Mouse (Mus musculus) thymus, postnatal 36 days (tissue): ENCODE results near the gene Aldh9a1.
"Not testable (repeated sequence)": the region's sequence is repeated elsewhere in the genome, so short reads cannot be mapped to it uniquely, and the experiment has no call there.

Experiments
- DNase-seq, 2 experiments: peaks; one replicate each; pipeline ENCODE4 v3.0.0; 2022; ENCODE audit warnings: mixed read lengths in 2 of 2

Aldh9a1 gene

GRCm38 (mm10) chr1:167349815-167350596 lies at the start of gene Aldh9a1:
Gene Aldh9a1 (plus strand): TSS chr1:167349991.
- DNase-seq, result peak; percentile 81 to 82

DNA sequence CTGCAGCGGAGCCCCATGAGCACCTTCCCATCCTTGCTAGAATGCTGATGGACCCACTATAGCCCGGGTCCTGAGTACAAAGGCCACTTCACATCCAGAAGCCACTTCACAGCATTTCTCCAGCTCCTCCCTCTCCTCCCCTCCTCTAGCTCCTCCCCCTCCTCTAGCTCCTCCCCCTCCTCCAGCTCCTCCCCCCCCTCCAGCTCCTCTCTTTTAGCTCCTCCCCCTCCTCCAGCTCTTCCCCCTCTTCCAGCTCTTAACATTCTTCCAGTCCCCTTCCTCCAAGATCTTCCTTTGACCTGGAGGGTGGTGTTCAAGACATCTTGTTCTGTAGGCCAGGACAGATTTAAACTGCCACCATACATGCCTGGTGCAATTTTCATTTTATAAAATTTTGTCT lies 49.7 kb upstream of the Aldh9a1 start:
- no peak for DNase-seq

DNA sequence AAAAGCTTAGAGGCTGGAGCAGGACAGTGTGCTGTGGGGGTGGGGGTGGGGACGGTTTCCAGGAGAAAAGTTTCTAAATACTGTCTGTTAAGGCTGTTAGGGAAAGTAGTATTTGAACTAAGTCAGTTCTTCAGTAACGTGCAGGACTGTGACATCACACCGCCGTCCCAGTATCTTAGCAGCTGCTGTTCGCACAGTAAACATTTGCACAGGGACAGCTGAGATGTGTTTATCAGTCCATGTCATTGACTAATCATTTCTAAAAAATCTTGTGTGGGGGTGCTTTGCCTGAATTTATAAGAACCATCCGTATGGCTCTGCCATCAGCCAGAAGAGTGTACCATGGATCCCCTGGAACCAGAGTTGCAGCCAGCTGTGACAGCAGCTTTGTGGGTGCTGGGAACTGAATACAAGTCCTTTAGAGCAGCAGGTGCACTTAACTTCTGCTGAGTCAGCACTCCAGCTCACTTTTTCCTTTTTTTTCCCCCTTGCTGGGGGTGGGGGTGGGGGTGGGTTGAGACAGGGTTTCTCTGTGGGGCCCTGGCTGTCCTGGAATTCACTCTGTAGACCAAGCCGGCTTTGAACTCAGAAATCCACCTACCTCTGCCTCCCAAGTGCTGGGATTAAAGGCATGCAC lies 44.2 kb upstream of the Aldh9a1 start:
- DNase-seq, result no peak

- peak; percentile 77 for DNase-seq
Measured at GRCm38 (mm10) chr1:167306451-167307240, 43.1 kb upstream of the Aldh9a1 start.

DNA sequence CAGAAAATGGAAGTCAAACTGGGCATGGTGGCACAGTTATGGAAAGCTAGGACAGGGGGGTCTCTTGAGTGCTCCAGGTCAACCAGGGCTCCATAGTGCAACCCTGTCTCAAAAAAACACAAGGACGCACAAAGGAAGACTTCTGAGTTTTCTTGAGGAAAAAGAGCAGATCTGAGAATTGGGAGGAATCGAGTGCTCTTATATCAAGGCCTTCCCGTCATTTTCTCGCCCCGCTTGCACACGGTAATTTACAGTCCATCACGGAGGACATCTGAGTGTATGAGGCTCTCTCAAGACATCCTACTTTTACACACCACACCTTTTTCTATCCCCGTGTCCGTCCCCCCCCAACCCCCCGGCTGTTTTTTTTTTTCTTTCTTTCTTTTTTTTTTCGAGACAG lies 42.1 kb upstream of the Aldh9a1 start:
- no peak for DNase-seq

DNA sequence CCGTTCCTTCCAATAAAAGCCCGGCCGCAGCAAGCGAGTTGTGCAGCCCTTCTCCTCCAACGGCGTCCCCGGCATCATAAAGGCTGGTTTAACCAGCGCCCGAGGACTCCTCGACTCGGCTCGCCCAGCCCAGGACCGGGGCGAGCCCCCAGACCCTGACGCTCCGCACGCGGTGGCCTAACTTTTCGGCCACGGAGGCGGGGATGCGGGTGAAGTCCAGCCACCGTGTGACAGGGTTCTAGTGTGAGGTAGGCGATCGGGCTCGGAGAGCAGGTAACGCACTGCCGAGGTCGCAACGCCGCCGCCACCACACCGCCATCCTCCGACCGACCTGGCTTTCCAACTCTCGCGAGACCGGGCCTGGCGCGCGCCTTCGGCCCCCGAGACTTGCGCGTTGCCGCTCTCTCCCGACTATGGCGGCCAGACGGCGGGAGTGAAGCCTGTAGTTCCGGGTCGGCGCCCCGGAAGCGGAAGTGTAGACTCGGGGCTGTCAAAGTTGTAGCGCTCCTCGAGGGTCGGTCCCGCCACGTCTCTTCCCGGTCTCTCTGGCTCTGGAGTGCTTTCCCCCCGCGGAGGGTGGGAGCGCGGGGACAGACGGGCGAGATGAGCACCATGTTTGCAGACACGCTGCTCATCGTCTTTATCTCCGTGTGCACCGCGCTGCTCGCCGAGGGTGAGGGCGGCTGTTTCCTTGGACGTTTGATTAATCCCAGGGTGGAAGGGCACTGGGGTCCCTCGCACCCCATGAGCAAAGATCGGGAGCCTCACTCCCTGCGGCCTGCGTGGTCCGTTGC lies 41.3 kb upstream of the Aldh9a1 start, which contains the start of gene Tmco1:
Gene Tmco1 (plus strand): TSS at position 118 of the 794 bp plus-strand sequence.
- peak; percentile 98 for DNase-seq

- no peak for DNase-seq
Measured at GRCm38 (mm10) chr1:167312367-167312766, 37.4 kb upstream of the Aldh9a1 start.

DNA sequence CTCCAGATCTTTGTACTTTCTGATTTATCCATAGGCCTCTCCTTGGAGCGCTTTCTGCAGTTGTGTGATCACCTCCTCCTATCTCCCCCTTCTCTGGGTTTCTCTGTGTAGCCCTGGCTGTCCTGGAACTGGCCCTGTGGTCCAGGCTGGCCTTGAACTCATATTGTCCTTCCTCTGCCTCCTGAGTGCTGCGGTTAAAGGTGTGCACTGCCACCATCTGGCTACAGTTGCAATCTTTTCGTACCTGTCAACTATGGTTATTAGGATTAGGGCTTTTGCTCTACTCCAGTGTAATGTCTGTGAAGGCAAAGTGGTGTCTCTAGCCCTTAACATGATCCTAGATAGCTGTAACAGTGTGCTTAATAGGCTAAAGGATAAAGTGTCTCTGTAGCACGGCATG lies 36.6 kb upstream of the Aldh9a1 start:
- DNase-seq, result no peak

DNA sequence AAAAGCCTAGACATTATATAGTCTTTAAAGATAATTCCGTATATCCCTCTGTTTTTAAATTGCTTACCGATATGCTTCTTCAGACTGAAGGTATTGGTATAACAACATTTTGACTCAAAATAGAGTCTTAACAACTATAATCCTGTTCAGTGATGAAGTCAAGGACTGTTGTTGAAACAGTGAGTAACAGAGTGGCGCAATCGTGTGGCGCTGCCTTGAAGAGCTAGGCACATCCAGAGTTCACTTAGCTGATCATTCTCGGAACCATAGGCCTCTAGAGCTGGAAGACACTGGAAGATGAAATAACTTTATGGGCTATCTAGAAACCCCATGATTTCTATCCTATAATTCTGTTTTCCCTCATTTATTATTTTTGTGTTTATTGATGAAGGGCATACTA lies 28.1 kb upstream of the Aldh9a1 start:
- DNase-seq, result no peak

DNA sequence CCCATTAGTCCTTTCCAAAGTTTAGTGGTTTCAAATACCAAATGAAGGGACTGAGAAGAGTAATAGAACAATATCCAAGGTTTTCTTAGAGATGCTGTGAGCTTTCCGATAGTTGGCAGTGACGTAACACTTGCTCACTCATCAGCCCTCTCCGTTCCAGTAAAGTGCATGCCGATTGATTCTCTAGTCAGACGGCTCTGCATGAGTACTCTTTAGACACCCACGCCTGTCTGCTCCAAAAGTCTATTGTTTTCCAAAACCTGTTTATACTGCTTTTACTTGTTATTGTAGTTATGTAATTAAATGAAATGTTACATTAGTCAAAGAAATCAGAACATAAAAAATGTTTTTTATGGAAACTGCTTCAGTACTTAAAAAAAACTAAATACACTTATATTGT lies 21.0 kb upstream of the Aldh9a1 start:
- no peak for DNase-seq

DNA sequence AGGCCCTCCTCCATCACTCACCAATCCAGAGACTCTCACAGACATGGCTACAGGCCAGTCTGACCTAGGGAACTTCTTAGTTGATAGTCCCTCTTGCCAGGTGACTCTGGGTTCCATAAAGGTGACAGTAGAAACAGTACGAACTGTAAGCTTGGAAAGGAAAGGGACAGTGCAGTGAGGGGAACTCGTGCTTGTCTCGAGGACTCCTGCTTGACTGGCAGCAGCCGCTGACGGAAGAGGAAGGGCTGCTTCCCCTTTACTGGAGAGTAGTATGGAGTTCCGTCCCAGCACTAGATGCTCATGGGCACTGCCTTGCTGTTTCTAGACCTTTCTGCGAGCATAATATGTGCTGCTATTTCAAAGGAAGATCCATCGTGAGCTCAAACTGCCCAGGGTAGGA lies 18.7 kb upstream of the Aldh9a1 start:
- no peak for DNase-seq

- DNase-seq, result no peak
Measured at GRCm38 (mm10) chr1:167336398-167336797, 13.4 kb upstream of the Aldh9a1 start.

DNA sequence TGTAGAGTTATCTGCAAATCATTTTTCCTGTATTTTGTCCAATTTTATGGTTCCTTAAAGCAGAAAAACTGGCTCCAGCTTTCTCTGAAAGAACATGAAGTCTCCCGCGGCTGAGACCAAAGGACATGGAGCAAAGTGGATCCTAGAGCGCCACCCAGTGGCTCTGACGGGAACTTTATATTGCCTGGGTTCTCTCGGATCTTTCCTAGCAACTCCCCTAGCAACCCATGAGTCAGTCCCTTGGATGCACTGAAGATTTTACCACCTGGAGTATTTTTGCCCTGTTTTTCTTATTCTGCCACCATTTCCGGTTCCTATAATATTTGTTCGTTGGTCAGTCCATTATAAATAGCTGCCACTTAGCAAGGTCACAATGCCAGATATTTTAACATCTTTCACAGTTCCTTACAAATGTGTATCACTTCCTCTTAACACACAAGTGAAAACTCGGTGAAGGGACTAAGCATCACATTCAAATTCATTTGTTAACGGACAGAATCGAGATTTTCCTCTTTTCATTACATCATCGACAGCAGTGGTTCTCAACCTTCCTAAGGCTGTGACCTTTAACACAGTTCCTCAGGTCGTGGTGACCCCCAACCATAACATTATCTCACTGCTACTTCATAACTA lies 12.2 kb upstream of the Aldh9a1 start:
- peak; percentile 71 to 76 for DNase-seq

- DNase-seq, result no peak
Measured at GRCm38 (mm10) chr1:167339177-167339781, 10.5 kb upstream of the Aldh9a1 start.

DNA sequence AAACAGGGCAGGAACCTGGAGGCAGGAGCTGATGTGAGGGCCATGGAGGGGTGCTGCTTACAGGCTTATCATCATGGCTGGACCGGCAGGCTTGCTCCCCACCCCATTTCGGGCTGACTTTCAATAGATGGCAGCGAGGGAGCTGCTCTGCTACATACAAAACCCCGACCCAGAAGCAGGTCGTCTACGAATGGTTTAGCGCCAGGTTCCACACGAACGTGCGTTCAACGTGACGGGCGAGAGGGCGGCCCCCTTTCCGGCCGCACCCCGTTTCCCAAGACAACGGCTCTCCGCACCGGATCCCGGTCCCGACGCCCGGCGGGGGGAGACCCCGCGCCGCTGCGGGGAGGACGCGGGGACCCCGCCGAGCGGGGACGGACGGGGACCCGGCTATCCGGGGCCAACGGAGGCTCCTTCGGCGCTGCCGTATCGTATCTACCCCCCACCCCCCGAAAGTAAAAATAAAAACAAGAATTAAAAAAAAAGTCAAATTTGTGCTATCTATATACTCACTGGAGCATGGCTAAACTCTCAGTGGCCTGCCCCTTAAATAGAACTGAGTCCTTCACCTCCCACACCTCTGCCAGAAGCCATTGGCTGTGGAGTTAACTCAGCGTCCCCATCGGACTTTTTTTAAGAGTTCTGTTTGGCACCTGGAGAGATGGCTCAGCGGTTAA lies 9.5 kb upstream of the Aldh9a1 start:
- DNase-seq, result peak; percentile 7 to 32

DNA sequence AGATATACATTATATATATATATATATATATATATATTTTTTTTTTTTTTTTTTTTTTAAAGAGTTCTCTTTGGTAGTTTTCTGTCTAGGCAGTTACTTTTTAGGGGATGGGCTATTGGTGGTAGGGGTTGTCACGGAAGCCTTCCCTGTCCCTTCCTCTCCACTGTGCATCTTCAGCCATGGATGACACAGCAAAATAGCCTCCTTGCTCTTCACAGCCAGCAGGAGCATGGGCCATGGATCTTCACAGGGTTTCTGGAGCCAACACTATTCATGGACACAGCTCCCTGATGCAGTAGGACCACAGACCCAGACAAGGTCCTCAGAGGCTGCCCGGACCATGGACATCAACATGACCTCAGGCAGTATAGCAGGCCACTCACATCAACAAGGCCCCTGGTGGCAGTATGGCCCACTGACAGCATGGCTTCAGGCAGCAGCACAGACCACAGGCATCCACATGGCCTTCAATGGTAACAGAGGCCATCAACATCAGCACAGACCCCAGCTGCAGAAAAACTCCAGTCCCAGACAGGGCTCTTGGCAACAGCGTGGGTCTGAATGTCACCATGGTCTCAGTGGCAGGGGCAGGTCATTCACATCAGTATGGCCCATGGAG lies 8.8 kb upstream of the Aldh9a1 start:
- no peak for DNase-seq

DNA sequence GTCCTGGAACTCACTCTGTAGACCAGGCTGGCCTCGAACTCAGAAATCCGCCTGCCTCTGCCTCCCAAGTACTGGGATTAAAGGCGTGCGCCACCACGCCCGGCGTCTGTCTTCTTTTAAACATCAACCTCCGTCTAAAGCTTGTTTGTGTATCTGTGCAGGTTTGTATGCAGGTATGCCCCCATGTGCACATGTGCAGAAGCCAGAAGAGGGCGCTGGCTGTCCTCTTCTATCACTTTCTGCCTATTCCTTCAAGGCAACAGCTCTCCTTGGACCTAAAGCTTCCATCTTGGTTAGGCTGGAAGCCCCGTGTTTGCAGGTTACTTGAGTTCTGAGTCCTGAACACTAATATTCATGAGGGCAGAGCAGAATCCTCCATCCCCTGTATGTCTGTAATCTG lies 7.0 kb upstream of the Aldh9a1 start:
- no peak for DNase-seq

DNA sequence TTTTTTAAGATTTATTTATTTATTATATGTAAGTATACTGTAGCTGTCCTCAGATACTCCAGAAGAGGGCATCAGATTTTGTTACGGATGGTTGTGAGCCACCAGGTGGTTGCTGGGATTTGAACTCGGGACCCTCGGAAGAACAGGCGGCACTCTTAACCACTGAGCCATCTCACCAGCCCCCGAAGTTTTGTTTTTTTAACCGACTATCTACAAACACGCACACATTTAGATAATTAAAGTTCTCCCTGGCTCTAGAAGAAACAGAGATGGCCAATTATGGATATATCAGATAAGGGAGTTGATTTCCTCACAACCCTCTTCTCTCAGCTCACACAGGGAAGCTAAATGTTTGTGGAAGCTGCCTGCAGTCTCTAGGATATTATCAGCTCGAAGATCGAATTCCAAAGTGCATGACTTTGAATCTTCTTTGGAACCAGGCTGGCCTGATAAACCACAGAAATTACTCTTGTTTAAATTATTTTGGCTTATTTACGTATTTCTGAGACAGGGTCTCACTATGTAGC lies 3.7 kb upstream of the Aldh9a1 start:
- DNase-seq, result not testable (repeated sequence)

- not testable (repeated sequence) for DNase-seq
Measured at GRCm38 (mm10) chr1:167349206-167349605, 585 bp upstream of the Aldh9a1 start.
